7 mouse cellular contexts compared by ENCODE assay signal in the genomic region with DNA sequence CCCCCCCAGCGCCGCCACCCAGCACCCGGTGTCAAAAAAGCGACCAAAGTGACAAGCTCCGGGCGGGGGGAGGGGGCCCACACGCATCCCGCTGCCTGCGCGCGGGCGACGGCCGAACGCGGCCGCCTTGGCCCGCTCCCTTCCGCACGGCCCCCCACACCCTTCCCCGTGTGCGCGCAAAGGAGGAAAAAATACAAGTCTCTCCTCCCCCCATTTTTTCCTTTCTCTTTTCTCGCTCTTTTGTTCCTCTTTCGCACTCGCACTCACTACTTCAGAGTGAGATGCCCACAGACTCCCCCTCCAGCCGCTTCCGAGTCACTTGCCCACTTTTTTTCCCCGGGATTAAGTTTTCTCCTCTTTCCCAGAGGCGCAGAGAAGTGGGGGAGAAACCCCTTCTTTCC. TPM values are rescaled to one million over a fixed set of nuclear protein-coding genes. Genes with fewer than 3 reads are reported as not detected.
DNase-seq lines count a peak whose midpoint lies in the region; ATAC-seq and TF ChIP-seq lines count a peak whose summit lies in the region.

No protein-coding gene starts in this region.

- peak overlapping the region; percentile 92 for H3K9ac ChIP-seq in lung, postnatal 0 days (replicated peaks; ENCODE audit: low read depth)
- peak overlapping the region; percentile 77 for H3K9ac ChIP-seq in forebrain, postnatal 0 days
- peak overlapping the region; percentile 49; the same call in 1 of the 2 replicates for H3K9ac ChIP-seq in liver, embryonic 15.5 days

- no peaks in the 10 kb centered on the region for H3K9me3 ChIP-seq in lung, postnatal 0 days (ENCODE audit: low read length)
- H3K9me3 ChIP-seq in forebrain, postnatal 0 days (ENCODE audit: low read length), result no peaks in the 10 kb centered on the region
- H3K9me3 ChIP-seq in liver, embryonic 15.5 days (replicated peaks), result no peaks in the 10 kb centered on the region

- TF ChIP-seq EP300 in lung, postnatal 0 days (IDR thresholded peaks at IDR 0.05), result no peak

- peak overlapping the region; percentile 95 for H3K27ac ChIP-seq in lung, postnatal 0 days (ENCODE audit: low read length)
- H3K27ac ChIP-seq in bone marrow, adult 2 months (ENCODE audit: control insufficient read depth, insufficient read depth, low read depth, low read length, poor library complexity), result peak overlapping the region; percentile 82
- peak overlapping the region; percentile 85 for H3K27ac ChIP-seq in forebrain, postnatal 0 days (ENCODE audit: low read depth, low read length)
- peak overlapping the region; percentile 64; the same call in 1 of the 2 replicates for H3K27ac ChIP-seq in liver, embryonic 15.5 days (replicated peaks)

- peak; percentile 46 for ATAC-seq in lung, postnatal 0 days
- ATAC-seq in forebrain, postnatal 0 days, result peak; percentile 47
- ATAC-seq in liver, embryonic 15.5 days (ENCODE audit: insufficient read depth), result peak; percentile 46; the same call in 1 of the 2 replicates

- H3K4me3 ChIP-seq in lung, postnatal 0 days (ENCODE audit: low read depth, low read length), result peak overlapping the region; percentile 73
- H3K4me3 ChIP-seq in bone marrow, adult 2 months (replicated peaks; ENCODE audit: control insufficient read depth, low read depth, low read length), result peak overlapping the region; percentile 67
- peak overlapping the region; percentile 85 for H3K4me3 ChIP-seq in forebrain, postnatal 0 days (ENCODE audit: low read depth, low read length)
- peak overlapping the region; percentile 65 for H3K4me3 ChIP-seq in liver, embryonic 15.5 days (replicated peaks)

- no peaks in the 10 kb centered on the region for H3K36me3 ChIP-seq in lung, postnatal 0 days (ENCODE audit: insufficient read depth, low read length)
- H3K36me3 ChIP-seq in forebrain, postnatal 0 days (ENCODE audit: insufficient read depth), result no peaks in the 10 kb centered on the region
- H3K36me3 ChIP-seq in liver, embryonic 15.5 days (replicated peaks), result no peaks in the 10 kb centered on the region

- 0% methylated on average over 12 of the region's 30 CpGs for WGBS in lung, postnatal 0 days
- 0% methylated on average over 25 of the region's 30 CpGs for WGBS in bone marrow, adult 2 months
- WGBS in forebrain, postnatal 0 days, result under 1% methylated on average over 9 of the region's 30 CpGs
- under 1% methylated on average over 28 of the region's 30 CpGs for WGBS in liver, embryonic 15.5 days (ENCODE audit: insufficient replicate concordance)

- no peaks in the 10 kb centered on the region for H3K27me3 ChIP-seq in lung, postnatal 0 days (replicated peaks; ENCODE audit: insufficient read depth, low read length)
- H3K27me3 ChIP-seq in forebrain, postnatal 0 days (ENCODE audit: insufficient read depth, low read length), result no peaks in the 10 kb centered on the region
- peaks cover 46% of the 10 kb centered on the region for H3K27me3 ChIP-seq in liver, embryonic 15.5 days

- TF ChIP-seq CTCF in lung, postnatal 0 days (IDR thresholded peaks at IDR 0.05), result no peak
- TF ChIP-seq CTCF in bone marrow, adult 2 months (IDR thresholded peaks at IDR 0.05; ENCODE audit: control insufficient read depth, insufficient read depth, low read length), result no peak
- no peak for TF ChIP-seq CTCF in forebrain, postnatal 0 days (IDR thresholded peaks at IDR 0.05; ENCODE audit: low read depth)

- peak; percentile 12; the same call in 1 of the 2 replicates for TF ChIP-seq POLR2A in bone marrow, adult 2 months (IDR thresholded peaks at IDR 0.05; ENCODE audit: borderline replicate concordance, control insufficient read depth, low read depth, low read length)

- 0 out of 2 replicates have a peak, but pooled peaks cover 3% of the 10 kb centered on the region for H3K4me1 ChIP-seq in lung, postnatal 0 days (ENCODE audit: insufficient read depth, low read depth, low read length)
- no peaks in the 10 kb centered on the region for H3K4me1 ChIP-seq in bone marrow, adult 2 months (ENCODE audit: control insufficient read depth, insufficient read depth, low read length)
- 0 out of 2 replicates have a peak, but pooled peaks cover 8% of the 10 kb centered on the region for H3K4me1 ChIP-seq in forebrain, postnatal 0 days (ENCODE audit: insufficient read depth)
- peaks cover 5% of the 10 kb centered on the region; the same call in 1 of the 2 replicates for H3K4me1 ChIP-seq in liver, embryonic 15.5 days (replicated peaks)

- DNase-seq in lung, postnatal 0 days (ENCODE audit: low spot score), result peak; percentile 53
- no peak for DNase-seq in lung, postnatal 4 days
- DNase-seq in forebrain, postnatal 0 days, result no peak
- peak; percentile 46 for DNase-seq in testis, postnatal 10 days (ENCODE audit: low spot score)
- DNase-seq in retina, embryonic 14.5 days (ENCODE audit: low spot score), result no peak

- H3K4me2 ChIP-seq in lung, postnatal 0 days (replicated peaks; ENCODE audit: low read depth, low read length), result peak overlapping the region; percentile 81
- H3K4me2 ChIP-seq in forebrain, postnatal 0 days (ENCODE audit: low read depth), result peak overlapping the region; percentile 98
- H3K4me2 ChIP-seq in liver, embryonic 15.5 days, result peak overlapping the region; percentile 84

RNA-seq across cellular contexts. Expression of gene L3mbtl3, which starts 0.4 kb away (rescaled TPM):
- polyA plus RNA-seq in lung, postnatal 0 days (2015; fragmentation: Nextera tagmentation; extraction: Ambion mirVana), result 11.4 and 12.1 TPM in 2 replicates
- polyA plus RNA-seq in bone marrow, adult 2 months (2011; ENCODE audit: insufficient read depth, insufficient read length, low replicate concordance, missing spikeins), result 3.0 and 8.3 TPM in 2 replicates
- 54.2 and 56.5 TPM in 2 replicates for total RNA-seq in forebrain, postnatal 0 days (2014; rRNA removed)
- polyA plus RNA-seq in forebrain, postnatal 0 days (2015; fragmentation: Nextera tagmentation; extraction: Ambion mirVana), result 15.0 and 19.2 TPM in 2 replicates
- 1.5 TPM in 2 replicates for polyA plus RNA-seq in liver, embryonic 15.5 days (2015; fragmentation: Nextera tagmentation; extraction: Ambion mirVana)

Comparison
In these comparisons a context has a peak if more than half of its experiments do, and no peak if none do; other contexts are left out.
1. DNase-seq: peak in lung, postnatal 0 days (single experiment) and testis, postnatal 10 days (single experiment); none in lung, postnatal 4 days (0 of 2), forebrain, postnatal 0 days (single experiment) and retina, embryonic 14.5 days (single experiment).
2. Peak in every context shown above with its lines, with median percentiles within 50 percentile points of each other: ATAC-seq, H3K27ac ChIP-seq, H3K4me2 ChIP-seq, H3K4me3 ChIP-seq and H3K9ac ChIP-seq.